In genomic region chr7:143666427-143667311, GRCm38 (mm10) we compare ENCODE assay signal across 20 mouse cellular contexts. TPM values are rescaled to one million over a fixed set of nuclear protein-coding genes. Genes with fewer than 3 reads are reported as not detected.
DNase-seq lines count a peak whose midpoint lies in the region; ATAC-seq and TF ChIP-seq lines count a peak whose summit lies in the region.
"Had no signal": no experiment of that assay in that cellular context is flagged by ENCODE, and none has a peak within 500 bp of the region (broad histone marks: within the 10 kb centered on the region; RNA-seq: fewer than 3 reads in every experiment).

No protein-coding gene starts in this region.

- H3K9ac ChIP-seq in MEL (ENCODE audit: control insufficient read depth, low read depth, low read length, poor library complexity, severe bottlenecking): no peak overlapping the region
- no peak overlapping the region for H3K9ac ChIP-seq in heart, embryonic 12.5 days
- H3K9ac ChIP-seq: heart, embryonic 13.5 days; limb, embryonic 13.5 days had no signal

- H3K27ac ChIP-seq in MEL (ENCODE audit: control insufficient read depth, low read depth, low read length): no peak overlapping the region
- H3K27ac ChIP-seq in heart, embryonic 12.5 days (ENCODE audit: poor library complexity, severe bottlenecking): no peak overlapping the region
- H3K27ac ChIP-seq: gastrocnemius, adult 2 months; heart, embryonic 13.5 days; hindbrain, embryonic 10.5 days; kidney, postnatal 0 days; limb, embryonic 13.5 days had no signal

- H3K4me2 ChIP-seq in heart, embryonic 12.5 days: no peak overlapping the region
- H3K4me2 ChIP-seq: heart, embryonic 13.5 days; limb, embryonic 13.5 days had no signal

- DNase-seq in CD4-positive, CD25-positive, alpha-beta regulatory T cell, adult 2 months (ENCODE audit: low read depth, low spot score): peak; percentile 30
- DNase-seq in MEL (ENCODE audit: low read depth, low spot score): peak; percentile 21
- no peak for DNase-seq in spleen, adult 18-20 months
- no peak for DNase-seq in left cerebral cortex, postnatal 4 days
- DNase-seq: adrenal gland, postnatal 25 days; B cell, adult 2 months; cerebellum, adult 11-12 months; gastrocnemius, adult 2 months; right cerebral cortex, postnatal 14 days had no signal

- intact Hi-C loops in left cerebral cortex, postnatal 4 days (cut with DNase I): no loop called here

- no peaks in the 10 kb centered on the region for H3K9me3 ChIP-seq in MEL (replicated peaks; ENCODE audit: insufficient read depth, low read length)
- H3K9me3 ChIP-seq in heart, embryonic 12.5 days (replicated peaks): 0 out of 2 replicates have a peak, but pooled peaks cover 3% of the 10 kb centered on the region
- H3K9me3 ChIP-seq: heart, embryonic 13.5 days; hindbrain, embryonic 10.5 days; limb, embryonic 13.5 days had no signal

- TF ChIP-seq EP300 in MEL (IDR thresholded peaks at IDR 0.05; ENCODE audit: low read depth in 1 of 2, low read length in 2 of 2): no peak

- H3K27me3 ChIP-seq in MEL (ENCODE audit: control insufficient read depth in 1 of 2, insufficient read depth in 2 of 2, low read length in 2 of 2): no peaks in the 10 kb centered on the region
- H3K27me3 ChIP-seq in heart, embryonic 12.5 days (replicated peaks): no peaks in the 10 kb centered on the region
- H3K27me3 ChIP-seq: heart, embryonic 13.5 days; limb, embryonic 13.5 days had no signal

- H3K4me1 ChIP-seq in MEL (ENCODE audit: control insufficient read depth in 1 of 2, insufficient read depth in 2 of 2, low read length in 2 of 2): no peaks in the 10 kb centered on the region
- no peaks in the 10 kb centered on the region for H3K4me1 ChIP-seq in heart, embryonic 12.5 days (replicated peaks)
- H3K4me1 ChIP-seq: heart, embryonic 13.5 days; hindbrain, embryonic 10.5 days; limb, embryonic 13.5 days had no signal

- no peaks in the 10 kb centered on the region for H3K79me2 ChIP-seq in MEL (ENCODE audit: control insufficient read depth, insufficient read depth, low read length, poor library complexity)

- ATAC-seq in CD4-positive, CD25-positive, alpha-beta regulatory T cell, adult 4 months: no peak
- peak; percentile 70 for ATAC-seq in erythroid progenitor cell, adult 5-6 weeks (replicated peaks; ENCODE audit: low FRiP score, poor library complexity, severe bottlenecking)
- 0 out of 2 replicates have a peak, but pooled peaks have one; percentile 15 for ATAC-seq in neutrophil, adult 5-6 weeks (ENCODE audit: extremely low read depth, insufficient number of reproducible peaks, low FRiP score, poor library complexity, severe bottlenecking)
- ATAC-seq in heart, embryonic 12.5 days (ENCODE audit: insufficient number of reproducible peaks, low FRiP score): no peak
- ATAC-seq: forebrain, embryonic 16.5 days had no signal

- no peak for TF ChIP-seq RAD21 in MEL (IDR thresholded peaks at IDR 0.05; ENCODE audit: low read depth, low read length)

- no peaks in the 10 kb centered on the region for H3K36me3 ChIP-seq in MEL (ENCODE audit: control insufficient read depth in 1 of 2, insufficient read depth in 2 of 2, low read length in 2 of 2)
- H3K36me3 ChIP-seq in heart, embryonic 12.5 days: no peaks in the 10 kb centered on the region
- H3K36me3 ChIP-seq: heart, embryonic 13.5 days; hindbrain, embryonic 10.5 days; limb, embryonic 13.5 days had no signal

- no peak for TF ChIP-seq POLR2A in MEL (IDR thresholded peaks at IDR 0.05; ENCODE audit: control insufficient read depth in 1 of 2, insufficient read depth in 1 of 2, low read depth in 1 of 2, low read length in 2 of 2, poor library complexity in 1 of 2)

- TF ChIP-seq CTCF in MEL (IDR thresholded peaks at IDR 0.05 in 2 of 3, conservative IDR thresholded peaks at IDR 0.05 in 1 of 3; ENCODE audit: control insufficient read depth in 1 of 3, insufficient read depth in 1 of 3, low read depth in 2 of 3, low read length in 3 of 3, poor library complexity in 1 of 3, severe bottlenecking in 1 of 3): no peak

- H3K4me3 ChIP-seq in MEL (ENCODE audit: control insufficient read depth in 1 of 2, insufficient read depth in 1 of 2, low read depth in 2 of 2, low read length in 2 of 2): no peak overlapping the region
- no peak overlapping the region for H3K4me3 ChIP-seq in heart, embryonic 12.5 days
- H3K4me3 ChIP-seq: gastrocnemius, adult 2 months; heart, embryonic 13.5 days; hindbrain, embryonic 10.5 days; limb, embryonic 13.5 days; myocyte had no signal

TF ChIP-seq in MEL, 35 proteins besides CTCF, POLR2A, EP300 and RAD21:
- TF ChIP-seq MXI1 (IDR thresholded peaks at IDR 0.05; ENCODE audit: low read depth, low read length) (no peak), TBP (IDR thresholded peaks at IDR 0.05; ENCODE audit: low read depth, low read length) (no peak), POLR2AphosphoS5 (IDR thresholded peaks at IDR 0.05; ENCODE audit: borderline replicate concordance, low read depth, low read length) (no peak), MAX (IDR thresholded peaks at IDR 0.05; ENCODE audit: low read length) (no peak), MAFK (IDR thresholded peaks at IDR 0.05; ENCODE audit: borderline replicate concordance, low read depth, low read length) (no peak), TCF12 (IDR thresholded peaks at IDR 0.05; ENCODE audit: low read depth, low read length) (no peak), ETS1 (IDR thresholded peaks at IDR 0.05; ENCODE audit: low read depth, low read length) (no peak), KAT2A (conservative IDR thresholded peaks at IDR 0.05; ENCODE audit: low read depth, low read length) (no peak), BHLHE40 (IDR thresholded peaks at IDR 0.05; ENCODE audit: borderline replicate concordance, low read depth, low read length) (no peak), MAZ (IDR thresholded peaks at IDR 0.05; ENCODE audit: low read depth, low read length) (no peak), ZNF384 (IDR thresholded peaks at IDR 0.05; ENCODE audit: low read depth, low read length) (no peak), NRF1 (IDR thresholded peaks at IDR 0.05; ENCODE audit: insufficient read depth, low read depth, low read length, poor library complexity, severe bottlenecking) (no peak), ZC3H11A (IDR thresholded peaks at IDR 0.05; ENCODE audit: low read depth, low read length) (no peak), MEF2A (IDR thresholded peaks at IDR 0.05; ENCODE audit: extremely low read depth, insufficient replicate concordance, low read depth, low read length, poor library complexity, severe bottlenecking) (no peak), UBTF (IDR thresholded peaks at IDR 0.05; ENCODE audit: borderline replicate concordance, insufficient read depth, low read depth, low read length) (no peak), RCOR1 (IDR thresholded peaks at IDR 0.05; ENCODE audit: low read depth, low read length) (no peak), JUND (IDR thresholded peaks at IDR 0.05; ENCODE audit: low read depth, low read length) (no peak), E2F4 (IDR thresholded peaks at IDR 0.05; ENCODE audit: borderline replicate concordance, low read depth, low read length) (no peak)

RNA-seq across cellular contexts. Expression of gene Tnfrsf22, which starts 17.2 kb away (rescaled TPM):
- 10 to 100 TPM; 17.4 to 22.8 TPM for polyA plus RNA-seq in CD4-positive, CD25-positive, alpha-beta regulatory T cell, adult 4 months (2017; shearing (Covaris generic))
- total RNA-seq in MEL (2012; rRNA removed): 0.10 and 0.23 TPM in 2 replicates
- polyA plus RNA-seq in MEL (2012; ENCODE audit: insufficient read depth in 1 of 2, insufficient read length in 2 of 2, low read depth in 1 of 2, low replicate concordance in 2 of 2, missing spikeins in 1 of 2): 1 to 10 TPM in 1 of 2 experiments, not detected in 1; 1.1 TPM
- total RNA-seq in erythroid progenitor cell, adult 5-6 weeks (2015; ENCODE audit: low replicate concordance): 1.7 and 16.6 TPM in 2 replicates
- total RNA-seq in erythroid progenitor cell, adult 5-6 weeks (2017; ENCODE audit: low replicate concordance): not detected in 2 replicates
- total RNA-seq in neutrophil, adult 5-6 weeks (2017): 2.1 TPM in 2 replicates
- 2.8 and 3.1 TPM in 2 replicates for polyA plus RNA-seq in heart, embryonic 12.5 days (2016; fragmentation: Nextera tagmentation; extraction: Ambion mirVana)
- 1 to 10 TPM; 5.0 to 7.7 TPM for total RNA-seq in left cerebral cortex, postnatal 4 days (2021)

RNA-seq across cellular contexts. Expression of gene Tnfrsf23, which starts 19.0 kb away (rescaled TPM):
- polyA plus RNA-seq in CD4-positive, CD25-positive, alpha-beta regulatory T cell, adult 4 months (2017; shearing (Covaris generic)): 1 to 10 TPM; 2.6 to 4.3 TPM
- total RNA-seq in MEL (2012; rRNA removed): not detected in 2 replicates
- polyA plus RNA-seq in MEL (2012; ENCODE audit: insufficient read depth in 1 of 2, insufficient read length in 2 of 2, low read depth in 1 of 2, low replicate concordance in 2 of 2, missing spikeins in 1 of 2): not detected
- 2.5 TPM in 1 of 2 replicates, not detected in the other for total RNA-seq in erythroid progenitor cell, adult 5-6 weeks (2015; ENCODE audit: low replicate concordance)
- total RNA-seq in erythroid progenitor cell, adult 5-6 weeks (2017; ENCODE audit: low replicate concordance): 0.30 TPM in 1 of 2 replicates, not detected in the other
- total RNA-seq in neutrophil, adult 5-6 weeks (2017): 8.6 and 10.1 TPM in 2 replicates
- 2.8 and 3.1 TPM in 2 replicates for polyA plus RNA-seq in heart, embryonic 12.5 days (2016; fragmentation: Nextera tagmentation; extraction: Ambion mirVana)
- total RNA-seq in left cerebral cortex, postnatal 4 days (2021): 1 to 10 TPM; 2.1 to 2.9 TPM

RNA-seq across cellular contexts. Expression of gene Tnfrsf26, which starts 38.1 kb away (rescaled TPM):
- 100 to 1,000 TPM; 111 to 143 TPM for polyA plus RNA-seq in CD4-positive, CD25-positive, alpha-beta regulatory T cell, adult 4 months (2017; shearing (Covaris generic))
- 0.42 and 0.52 TPM in 2 replicates for total RNA-seq in MEL (2012; rRNA removed)
- under 1 TPM in 1 of 2 experiments, not detected in 1; 0.50 TPM for polyA plus RNA-seq in MEL (2012; ENCODE audit: insufficient read depth in 1 of 2, insufficient read length in 2 of 2, low read depth in 1 of 2, low replicate concordance in 2 of 2, missing spikeins in 1 of 2)
- total RNA-seq in erythroid progenitor cell, adult 5-6 weeks (2015; ENCODE audit: low replicate concordance): 5.0 and 5.9 TPM in 2 replicates
- 0.51 and 1.7 TPM in 2 replicates for total RNA-seq in erythroid progenitor cell, adult 5-6 weeks (2017; ENCODE audit: low replicate concordance)
- total RNA-seq in neutrophil, adult 5-6 weeks (2017): 19.0 and 20.9 TPM in 2 replicates
- polyA plus RNA-seq in heart, embryonic 12.5 days (2016; fragmentation: Nextera tagmentation; extraction: Ambion mirVana): 0.43 and 0.46 TPM in 2 replicates
- under 1 TPM; 0.18 to 0.20 TPM for total RNA-seq in left cerebral cortex, postnatal 4 days (2021)
- total RNA-seq: left cerebral cortex, adult 18-20 months had no signal
- polyA plus RNA-seq: forebrain, embryonic 16.5 days had no signal

Comparison
In these comparisons a context has a peak if more than half of its experiments do, and no peak if none do; other contexts are left out.
1. DNase-seq: peak in CD4-positive, CD25-positive, alpha-beta regulatory T cell, adult 2 months (single experiment) and MEL (single experiment); none in spleen, adult 18-20 months (0 of 2) and left cerebral cortex, postnatal 4 days (single experiment).
2. ATAC-seq: peak in erythroid progenitor cell, adult 5-6 weeks (single experiment) and neutrophil, adult 5-6 weeks (single experiment); none in CD4-positive, CD25-positive, alpha-beta regulatory T cell, adult 4 months (single experiment) and heart, embryonic 12.5 days (single experiment).